Mouse (Mus musculus): ENCODE measurements around the gene Galnt10.

Gene Galnt10

GRCm38 (mm10) chr11:57658214-57658613 is 13.0 kb downstream of the Galnt10 start:
- DNase-seq (ENCODE audit: low read depth, low spot score): no peak

GRCm38 (mm10) chr11:57658751-57659150 is 13.5 kb downstream of the Galnt10 start:
- DNase-seq (ENCODE audit: low read depth, low spot score): no peak

- DNase-seq (ENCODE audit: low read depth, low spot score): no peak
Measured at GRCm38 (mm10) chr11:57660156-57660555, 14.9 kb downstream of the Galnt10 start.

GRCm38 (mm10) chr11:57660814-57661213 is 15.6 kb downstream of the Galnt10 start:
- no peak for DNase-seq (ENCODE audit: low read depth, low spot score)

GRCm38 (mm10) chr11:57661492-57662229 is 16.4 kb downstream of the Galnt10 start:
- DNase-seq (ENCODE audit: low read depth, low spot score): no peak

- DNase-seq (ENCODE audit: low read depth, low spot score): no peak
Measured at GRCm38 (mm10) chr11:57662231-57662630, 17.0 kb downstream of the Galnt10 start.

- DNase-seq (ENCODE audit: low read depth, low spot score): no peak
Measured at GRCm38 (mm10) chr11:57663271-57663670, 18.0 kb downstream of the Galnt10 start.

GRCm38 (mm10) chr11:57664741-57665140 is 19.5 kb downstream of the Galnt10 start:
- DNase-seq (ENCODE audit: low read depth, low spot score): no peak

- no peak for DNase-seq (ENCODE audit: low read depth, low spot score)
Measured at GRCm38 (mm10) chr11:57668271-57668670, 23.0 kb downstream of the Galnt10 start.

GRCm38 (mm10) chr11:57669522-57669921 is 24.3 kb downstream of the Galnt10 start:
- no peak for DNase-seq (ENCODE audit: low read depth, low spot score)

GRCm38 (mm10) chr11:57671120-57671697 is 26.0 kb downstream of the Galnt10 start:
- no peak for DNase-seq (ENCODE audit: low read depth, low spot score)

- DNase-seq (ENCODE audit: low read depth, low spot score): no peak
Measured at GRCm38 (mm10) chr11:57671797-57672196, 26.6 kb downstream of the Galnt10 start.

GRCm38 (mm10) chr11:57672995-57673394 is 27.8 kb downstream of the Galnt10 start:
- DNase-seq (ENCODE audit: low read depth, low spot score): no peak

GRCm38 (mm10) chr11:57673977-57674687 is 28.9 kb downstream of the Galnt10 start:
- peak; percentile 62 for DNase-seq (ENCODE audit: low read depth, low spot score)

- DNase-seq (ENCODE audit: low read depth, low spot score): no peak
Measured at GRCm38 (mm10) chr11:57677261-57677660, 32.0 kb downstream of the Galnt10 start.

GRCm38 (mm10) chr11:57682589-57682988 is 37.3 kb downstream of the Galnt10 start:
- DNase-seq (ENCODE audit: low read depth, low spot score): no peak

- no peak for DNase-seq (ENCODE audit: low read depth, low spot score)
Measured at GRCm38 (mm10) chr11:57683125-57683524, 37.9 kb downstream of the Galnt10 start.

- DNase-seq (ENCODE audit: low read depth, low spot score): no peak
Measured at GRCm38 (mm10) chr11:57683931-57684330, 38.7 kb downstream of the Galnt10 start.

- DNase-seq (ENCODE audit: low read depth, low spot score): no peak
Measured at GRCm38 (mm10) chr11:57684891-57685290, 39.6 kb downstream of the Galnt10 start.

- no peak for DNase-seq (ENCODE audit: low read depth, low spot score)
Measured at GRCm38 (mm10) chr11:57685689-57686454, 40.6 kb downstream of the Galnt10 start.

GRCm38 (mm10) chr11:57686797-57687196 is 41.6 kb downstream of the Galnt10 start:
- no peak for DNase-seq (ENCODE audit: low read depth, low spot score)

- no peak for DNase-seq (ENCODE audit: low read depth, low spot score)
Measured at GRCm38 (mm10) chr11:57687258-57687657, 42.0 kb downstream of the Galnt10 start.
